Mouse (Mus musculus) heart, embryonic 11.5 days (tissue): Measurements from ENCODE around the gene Azin2. TPM values are rescaled to one million over a fixed set of nuclear protein-coding genes. Genes with fewer than 3 reads are reported as not detected.

Experiments used
- ATAC-seq: fragments of 200-750 bp; cut with Nextera tagmentation; replicated peaks from 2 replicates; pipeline ENCODE4 v1.8.0; 2017; ENCODE audit warnings: moderate library complexity; ENCODE audit not compliant: insufficient number of reproducible peaks, low FRiP score, low TSS enrichment
- H3K27ac ChIP-seq: fragments of 300-500 bp; sonication (generic); 2 replicates; pipeline ENCODE4 v1.5.1; 2014; ENCODE audit warnings: mild to moderate bottlenecking, low read depth, low read length
- H3K27me3 ChIP-seq: fragments of 300-500 bp; sonication (generic); 2 replicates; pipeline ENCODE4 v1.6.1; 2014; ENCODE audit warnings: mild to moderate bottlenecking, low read length, mixed read lengths; ENCODE audit not compliant: control insufficient read depth, insufficient read depth
- H3K36me3 ChIP-seq: fragments of 300-500 bp; sonication (generic); 2 replicates; pipeline ENCODE4 v1.6.1; 2014; ENCODE audit warnings: mild to moderate bottlenecking, low read length, moderate library complexity, mixed read lengths; ENCODE audit not compliant: control insufficient read depth, insufficient read depth
- H3K4me1 ChIP-seq: fragments of 300-500 bp; sonication (generic); 2 replicates; pipeline ENCODE4 v1.6.1; 2014; ENCODE audit warnings: low read length; ENCODE audit not compliant: control insufficient read depth, insufficient read depth
- H3K4me2 ChIP-seq: fragments of 300-500 bp; sonication (generic); 2 replicates; pipeline ENCODE4 v1.6.1; 2014; ENCODE audit warnings: mild to moderate bottlenecking, moderate library complexity
- H3K4me3 ChIP-seq: fragments of 300-500 bp; sonication (generic); 2 replicates; pipeline ENCODE4 v1.5.1; 2014; ENCODE audit warnings: low read depth, low read length
- H3K9ac ChIP-seq: fragments of 300-500 bp; sonication (generic); 2 replicates; pipeline ENCODE4 v1.6.1; 2014; ENCODE audit warnings: mild to moderate bottlenecking, low read depth, low read length, moderate library complexity
- H3K9me3 ChIP-seq: fragments of 300-500 bp; sonication (generic); replicated peaks from 2 replicates; pipeline ENCODE4 v1.6.1; 2016; ENCODE audit warnings: low read length; ENCODE audit not compliant: control insufficient read depth
- WGBS: fragments of 180-500 bp; shearing (Covaris S2); extraction: QIAGEN DNeasy Blood & Tissue Kit; methylation state at CpG from one replicate; pipeline ENCODE4 v1.1.7; 2014; ENCODE audit not compliant: insufficient replicate concordance; 5-methylcytosine and 5-hydroxymethylcytosine counted together
- polyA plus RNA-seq: library from polyadenylated mRNA; unstranded; fragments of >200 nt; fragmentation: Nextera tagmentation; extraction: Ambion mirVana; gene quantifications from 2 replicates; pipeline ENCODE4 v1.2.1, GENCODE M21; 2014

Azin2 gene
- 4.1 and 4.6 TPM in 2 replicates for polyA plus RNA-seq

DNA sequence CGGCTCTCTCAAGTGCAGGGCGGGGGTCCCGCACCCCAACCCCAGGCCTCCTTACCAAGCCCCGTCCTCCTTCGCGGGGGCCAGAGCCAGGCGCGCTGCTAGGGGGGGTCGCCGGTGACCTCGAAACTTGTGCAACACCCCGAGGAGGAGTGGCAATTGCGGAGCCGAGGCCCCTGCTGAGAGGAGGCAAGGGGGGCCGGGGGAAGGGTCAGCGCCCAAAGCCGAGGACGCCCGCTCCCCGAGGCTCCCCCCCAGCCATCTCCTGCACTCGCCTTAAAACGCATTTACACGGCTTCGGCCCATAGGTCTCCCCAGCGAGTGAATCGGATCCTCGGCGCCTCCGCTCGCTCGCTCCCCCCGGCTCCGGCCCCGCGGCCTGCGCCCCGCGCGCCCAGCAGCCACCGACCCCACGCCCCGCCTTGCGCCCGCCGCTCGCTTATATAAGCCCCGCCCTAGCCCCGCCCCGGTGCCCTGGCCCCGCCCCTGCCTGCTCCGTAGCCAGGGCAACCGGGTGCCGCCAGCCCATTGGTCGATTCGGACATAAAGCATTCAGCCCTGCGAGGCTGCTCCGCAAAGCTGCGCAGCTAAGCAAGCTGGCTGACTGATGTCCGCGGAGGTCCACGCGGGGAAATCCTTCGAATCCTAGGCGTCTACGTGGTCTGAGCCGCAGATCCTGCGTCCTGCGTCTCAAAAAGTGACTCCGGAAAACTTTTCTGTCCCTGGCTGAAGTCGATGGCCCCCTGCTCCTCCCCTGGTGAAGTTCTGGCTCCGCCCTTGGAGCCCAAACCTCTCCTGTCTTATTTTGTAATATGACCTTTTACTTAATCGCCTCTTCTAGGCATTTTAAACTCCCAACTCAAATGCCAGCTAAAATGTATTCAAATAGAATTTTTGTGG, at the start of gene Azin2:
Gene Azin2 (minus strand): TSS at position 414 of the 897 bp plus-strand sequence.
- peaks cover 39% of the 10 kb centered on the region for H3K27me3 ChIP-seq
- no peak within 1 kb of the TSS for H3K27ac ChIP-seq
- peak within 1 kb of the TSS; percentile 72 for H3K4me3 ChIP-seq
- no peaks in the 10 kb centered on the region for H3K9me3 ChIP-seq
- H3K36me3 ChIP-seq, result no peaks in the 10 kb centered on the region
- peak; percentile 87 for ATAC-seq
- H3K4me2 ChIP-seq, result peak within 1 kb of the TSS; percentile 93
- 1% methylated on average over 69 of the region's 72 CpGs for WGBS
- H3K9ac ChIP-seq, result peak within 1 kb of the TSS; percentile 74
- peaks cover 14% of the 10 kb centered on the region for H3K4me1 ChIP-seq

DNA sequence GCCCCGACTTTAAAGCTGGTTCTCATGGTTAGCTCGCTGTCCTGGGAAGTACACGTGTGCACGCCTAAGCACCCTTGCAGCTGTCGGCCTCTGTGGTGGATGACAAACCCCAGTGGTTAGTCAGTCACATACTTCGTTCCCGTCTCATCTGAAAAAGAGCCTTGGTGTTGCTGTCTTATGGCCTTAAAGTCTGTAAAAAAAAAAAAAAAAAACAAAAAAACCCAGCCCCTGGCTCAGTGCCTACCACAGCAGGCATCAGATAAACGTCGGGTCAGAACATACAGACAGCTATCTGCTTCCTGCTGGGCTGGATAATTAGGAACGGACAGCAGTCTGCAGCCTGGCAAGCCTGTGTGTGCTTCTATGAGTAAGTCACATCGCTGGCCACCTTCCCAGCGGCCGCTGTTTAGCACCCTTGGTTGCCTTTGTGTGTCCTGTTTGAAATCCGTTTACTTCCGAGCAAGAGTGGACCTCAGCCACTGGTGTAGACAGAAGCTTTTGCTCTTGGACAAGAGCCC, 49.4 kb upstream of the Azin2 start:
- no peak for ATAC-seq
- WGBS, result 34% methylated on average over 15 of the region's 15 CpGs
- no peak overlapping the region for H3K4me2 ChIP-seq
- no peak overlapping the region for H3K9ac ChIP-seq
- peaks cover 15% of the 10 kb centered on the region for H3K36me3 ChIP-seq
- no peak overlapping the region for H3K4me3 ChIP-seq
- no peak overlapping the region for H3K27ac ChIP-seq
- no peaks in the 10 kb centered on the region for H3K9me3 ChIP-seq
- H3K4me1 ChIP-seq, result peaks cover 21% of the 10 kb centered on the region
- no peaks in the 10 kb centered on the region; the same call in 1 of the 2 replicates for H3K27me3 ChIP-seq

DNA sequence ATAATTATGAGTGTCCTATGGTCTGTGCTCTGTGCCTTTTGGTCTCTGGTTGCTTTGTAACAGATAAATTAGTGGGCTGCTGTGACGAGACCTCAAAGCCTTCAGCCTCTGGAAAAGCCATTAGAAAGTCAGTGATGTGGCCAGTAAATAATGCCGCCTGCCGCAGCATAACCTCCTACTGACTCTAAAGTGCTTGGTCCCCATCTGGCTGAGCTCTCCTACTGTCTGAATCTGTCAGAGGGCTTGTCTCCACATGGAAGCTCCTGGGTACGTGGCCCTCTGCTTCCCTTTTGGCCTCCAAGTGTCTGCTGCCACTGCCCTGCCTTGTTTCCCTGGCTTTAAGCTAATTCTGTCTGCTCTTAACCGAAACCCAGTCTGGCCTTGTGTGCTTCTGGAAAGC, 47.3 kb upstream of the Azin2 start:
- Histone ChIP-seq H3K4me1 (peaks cover 14% of the 10 kb centered on the region), H3K27me3 (no peaks in the 10 kb centered on the region; the same call in 1 of the 2 replicates), H3K9me3 (no peaks in the 10 kb centered on the region), H3K9ac (no peak overlapping the region), H3K4me3 (no peak overlapping the region), H3K4me2 (no peak overlapping the region), H3K27ac (peak overlapping the region; percentile 50; the same call in 1 of the 2 replicates), H3K36me3 (peaks cover 17% of the 10 kb centered on the region)
- ATAC-seq, result no peak
- 72% methylated on average over 5 of the region's 5 CpGs for WGBS

DNA sequence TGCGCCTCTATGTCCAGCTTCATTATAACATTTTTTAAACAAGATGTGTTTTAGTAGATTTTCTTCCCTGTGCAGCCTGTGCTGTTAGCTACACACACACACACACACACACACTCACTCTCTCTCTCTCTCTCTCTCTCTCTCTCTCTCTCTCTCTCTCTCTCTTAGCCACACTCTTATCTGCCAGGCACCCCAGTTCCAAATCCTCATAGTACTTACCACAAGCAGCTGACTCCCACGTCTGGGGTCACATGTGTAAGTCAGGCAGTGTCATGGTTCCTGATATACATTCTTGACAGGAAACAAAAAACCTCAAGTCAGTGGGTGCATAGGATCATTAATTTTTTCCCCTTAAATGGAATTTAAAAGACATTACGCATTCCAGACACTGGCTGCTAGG, 46.4 kb upstream of the Azin2 start:
- WGBS, result 68% methylated on average over 3 of the region's 3 CpGs
- Histone ChIP-seq H3K4me2 (no peak overlapping the region), H3K9ac (no peak overlapping the region), H3K9me3 (no peaks in the 10 kb centered on the region), H3K36me3 (peaks cover 18% of the 10 kb centered on the region), H3K4me1 (peaks cover 14% of the 10 kb centered on the region), H3K27me3 (no peaks in the 10 kb centered on the region; the same call in 1 of the 2 replicates), H3K27ac (no peak overlapping the region), H3K4me3 (no peak overlapping the region)
- ATAC-seq, result no peak

DNA sequence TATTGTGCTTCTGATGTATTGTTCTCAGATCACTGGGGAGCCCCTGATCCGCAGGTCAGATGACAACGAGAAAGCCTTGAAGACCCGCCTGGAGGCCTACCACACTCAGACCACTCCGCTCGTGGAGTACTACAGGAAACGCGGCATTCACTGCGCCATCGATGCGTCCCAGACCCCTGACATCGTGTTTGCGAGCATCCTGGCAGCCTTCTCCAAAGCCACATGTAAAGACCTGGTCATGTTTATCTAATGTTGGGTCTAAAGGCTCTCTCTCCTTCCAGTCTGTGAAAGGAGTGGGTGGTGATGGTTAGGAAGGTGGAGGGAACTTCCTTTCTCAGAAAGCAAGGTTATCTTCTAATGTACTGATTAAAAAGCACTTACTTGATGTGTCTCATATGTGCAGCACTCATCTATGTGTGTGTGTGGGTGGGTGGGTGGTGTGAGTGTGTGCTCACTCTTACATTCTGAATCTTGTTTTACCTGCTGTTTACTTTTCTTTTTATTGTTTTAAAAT, 45.8 kb upstream of the Azin2 start:
- WGBS, result 87% methylated on average over 12 of the region's 12 CpGs
- no peak overlapping the region for H3K27ac ChIP-seq
- peaks cover 14% of the 10 kb centered on the region for H3K4me1 ChIP-seq
- no peak overlapping the region for H3K4me3 ChIP-seq
- no peak overlapping the region for H3K4me2 ChIP-seq
- no peak for ATAC-seq
- no peaks in the 10 kb centered on the region for H3K9me3 ChIP-seq
- no peak overlapping the region for H3K9ac ChIP-seq
- H3K27me3 ChIP-seq, result no peaks in the 10 kb centered on the region
- peaks cover 24% of the 10 kb centered on the region for H3K36me3 ChIP-seq

DNA sequence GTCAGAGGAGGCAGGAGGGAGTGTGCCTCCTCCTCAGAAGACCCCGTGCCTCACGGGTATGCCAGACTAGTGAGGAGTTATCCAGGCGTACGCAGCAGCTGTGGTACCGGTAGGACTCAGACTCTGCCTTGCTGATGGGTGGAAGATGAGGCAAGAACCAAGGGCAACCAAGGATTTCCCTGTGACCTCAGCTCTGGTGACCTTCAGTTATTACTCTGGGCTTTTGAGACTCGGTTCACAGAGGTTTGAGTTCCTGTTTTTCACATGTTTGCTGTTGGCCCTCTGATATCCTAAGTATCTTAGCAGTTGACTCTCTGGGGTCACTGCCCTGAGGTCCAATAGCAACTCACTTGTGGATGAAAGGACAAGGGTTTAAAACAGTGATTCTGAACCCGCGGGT, 41.5 kb upstream of the Azin2 start:
- no peaks in the 10 kb centered on the region for H3K27me3 ChIP-seq
- no peak overlapping the region for H3K4me3 ChIP-seq
- no peak for ATAC-seq
- WGBS, result 83% methylated on average over 8 of the region's 8 CpGs
- H3K4me1 ChIP-seq, result no peaks in the 10 kb centered on the region
- H3K9me3 ChIP-seq, result no peaks in the 10 kb centered on the region
- no peak overlapping the region for H3K9ac ChIP-seq
- H3K4me2 ChIP-seq, result no peak overlapping the region
- no peak overlapping the region for H3K27ac ChIP-seq
- H3K36me3 ChIP-seq, result peaks cover 39% of the 10 kb centered on the region

DNA sequence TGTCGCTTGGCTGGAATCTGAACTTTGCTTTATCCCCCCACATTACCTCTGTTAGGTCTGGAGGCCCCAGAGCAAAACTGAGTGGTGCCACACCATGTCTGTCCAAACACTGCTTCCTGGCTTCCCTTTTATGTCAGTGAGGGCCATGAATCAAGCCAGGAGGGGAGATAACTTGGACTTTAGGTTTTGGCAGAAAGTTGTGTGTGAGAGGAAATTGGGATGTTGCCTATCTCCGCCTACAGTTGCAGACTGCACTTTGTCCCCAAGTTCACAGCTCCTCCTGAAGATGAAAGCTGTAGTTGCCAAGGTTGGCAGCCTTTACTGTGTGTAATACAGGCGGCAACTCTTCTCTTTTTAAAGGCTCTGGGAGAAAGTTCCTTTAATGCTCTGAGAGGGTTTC, 38.5 kb upstream of the Azin2 start:
- Histone ChIP-seq H3K9me3 (no peaks in the 10 kb centered on the region), H3K4me3 (no peak overlapping the region), H3K9ac (no peak overlapping the region), H3K36me3 (peaks cover 29% of the 10 kb centered on the region), H3K27me3 (no peaks in the 10 kb centered on the region), H3K4me2 (no peak overlapping the region), H3K4me1 (peaks cover 8% of the 10 kb centered on the region), H3K27ac (no peak overlapping the region)
- WGBS, result 88% methylated on average over 3 of the region's 3 CpGs
- ATAC-seq, result no peak

DNA sequence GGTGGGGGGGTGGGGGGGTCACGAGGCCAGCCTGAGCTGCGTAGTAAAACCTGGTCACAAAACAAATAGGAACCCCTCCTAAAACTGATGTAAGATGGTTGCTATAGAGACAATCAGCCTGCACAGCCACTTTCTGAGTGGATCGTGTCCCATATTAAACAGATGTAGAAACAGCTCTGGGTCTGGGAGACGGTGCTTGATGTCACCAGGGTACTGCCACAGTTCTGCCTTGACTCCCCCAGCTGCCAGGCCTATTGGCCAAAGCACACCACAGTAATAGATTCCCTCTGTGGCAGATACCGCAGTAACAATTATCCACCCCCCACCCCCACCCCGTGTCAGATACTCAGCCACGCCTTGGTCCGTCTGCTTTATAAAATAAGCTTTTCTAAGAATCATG, 36.2 kb upstream of the Azin2 start:
- Histone ChIP-seq H3K36me3 (peaks cover 24% of the 10 kb centered on the region), H3K4me3 (no peak overlapping the region)
- 85% methylated on average over 8 of the region's 8 CpGs for WGBS

More for the DNA sequence above, 36.2 kb upstream of the Azin2 start:
- H3K27ac ChIP-seq, result no peak overlapping the region
- no peak overlapping the region for H3K9ac ChIP-seq
- peaks cover 24% of the 10 kb centered on the region for H3K4me1 ChIP-seq
- no peak overlapping the region for H3K4me2 ChIP-seq
- no peak for ATAC-seq
- no peaks in the 10 kb centered on the region for H3K9me3 ChIP-seq
- H3K27me3 ChIP-seq, result no peaks in the 10 kb centered on the region
